In the genomic region with DNA sequence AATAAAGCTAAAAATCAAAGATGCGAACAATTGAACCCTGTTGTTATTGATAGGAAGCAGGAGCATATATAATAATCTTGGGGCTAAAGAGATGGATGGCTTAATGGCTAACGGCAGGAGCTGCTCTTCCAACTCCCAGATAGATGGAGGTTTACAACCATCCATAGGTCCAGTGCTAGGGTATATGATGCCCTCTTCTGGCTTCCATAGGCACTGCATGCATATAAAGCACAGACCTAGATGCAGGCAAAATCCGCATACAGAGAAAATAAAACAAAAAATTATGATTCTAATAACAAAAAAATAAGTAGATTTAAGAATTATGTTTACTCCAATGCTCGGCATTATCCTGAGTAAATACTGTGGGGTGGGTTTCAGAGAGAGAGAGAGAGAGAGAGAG, we compare ENCODE assay signal across 9 mouse cellular contexts. TPM values are rescaled to one million over a fixed set of nuclear protein-coding genes. Genes with fewer than 3 reads are reported as not detected.
DNase-seq lines count a peak whose midpoint lies in the region; ATAC-seq and TF ChIP-seq lines count a peak whose summit lies in the region.
"Had no signal": no experiment of that assay in that cellular context is flagged by ENCODE, and none has a peak within 500 bp of the region (broad histone marks: within the 10 kb centered on the region; RNA-seq: fewer than 3 reads in every experiment).

No protein-coding gene starts in this region.

- ATAC-seq in hindbrain, embryonic 11.5 days (ENCODE audit: low FRiP score), result no peak
- ATAC-seq in hindbrain, embryonic 12.5 days (ENCODE audit: low FRiP score), result no peak
- peak; percentile 57; the same call in 1 of the 2 replicates for ATAC-seq in liver, embryonic 14.5 days (ENCODE audit: insufficient read depth)

- H3K27me3 ChIP-seq in hindbrain, embryonic 11.5 days (ENCODE audit: control insufficient read depth, insufficient read depth, low read length), result no peaks in the 10 kb centered on the region
- H3K27me3 ChIP-seq in hindbrain, embryonic 12.5 days, result no peaks in the 10 kb centered on the region
- no peaks in the 10 kb centered on the region for H3K27me3 ChIP-seq in liver, embryonic 14.5 days (ENCODE audit: control insufficient read depth, insufficient read depth, low read length)
- H3K27me3 ChIP-seq: neural tube, embryonic 12.5 days had no signal

- no peaks in the 10 kb centered on the region for H3K9me3 ChIP-seq in hindbrain, embryonic 11.5 days (ENCODE audit: control insufficient read depth, low read length)
- H3K9me3 ChIP-seq in hindbrain, embryonic 12.5 days (replicated peaks), result no peaks in the 10 kb centered on the region
- no peaks in the 10 kb centered on the region for H3K9me3 ChIP-seq in liver, embryonic 14.5 days (ENCODE audit: control insufficient read depth, low read length)
- H3K9me3 ChIP-seq: neural tube, embryonic 12.5 days had no signal

- TF ChIP-seq CTCF in liver, embryonic 14.5 days (IDR thresholded peaks at IDR 0.05; ENCODE audit: low read depth), result peak; percentile 76

- H3K27ac ChIP-seq in hindbrain, embryonic 11.5 days (ENCODE audit: low read depth, low read length), result no peak overlapping the region
- no peak overlapping the region for H3K27ac ChIP-seq in hindbrain, embryonic 12.5 days
- H3K27ac ChIP-seq in liver, embryonic 14.5 days, result no peak overlapping the region
- H3K27ac ChIP-seq: neural tube, embryonic 12.5 days had no signal

- H3K4me3 ChIP-seq in hindbrain, embryonic 11.5 days (ENCODE audit: low read depth, low read length), result no peak overlapping the region
- no peak overlapping the region for H3K4me3 ChIP-seq in hindbrain, embryonic 12.5 days
- no peak overlapping the region for H3K4me3 ChIP-seq in liver, embryonic 14.5 days (ENCODE audit: insufficient read depth in 1 of 2, low read depth in 2 of 2, low read length in 2 of 2)
- H3K4me3 ChIP-seq: neural tube, embryonic 12.5 days had no signal

- no peaks in the 10 kb centered on the region for H3K36me3 ChIP-seq in hindbrain, embryonic 11.5 days (ENCODE audit: control insufficient read depth, insufficient read depth, low read length)
- H3K36me3 ChIP-seq in hindbrain, embryonic 12.5 days, result peaks cover 52% of the 10 kb centered on the region
- H3K36me3 ChIP-seq in liver, embryonic 14.5 days (replicated peaks; ENCODE audit: control insufficient read depth, insufficient read depth, low read depth), result no peaks in the 10 kb centered on the region

- no peak overlapping the region for H3K9ac ChIP-seq in hindbrain, embryonic 11.5 days (ENCODE audit: low read depth, low read length)
- no peak overlapping the region for H3K9ac ChIP-seq in hindbrain, embryonic 12.5 days
- no peak overlapping the region for H3K9ac ChIP-seq in liver, embryonic 14.5 days (replicated peaks)
- H3K9ac ChIP-seq: neural tube, embryonic 12.5 days had no signal

- peak; percentile 52 for DNase-seq in hindbrain, embryonic 11.5 days (ENCODE audit: low spot score)
- DNase-seq in right cerebral cortex, postnatal 14 days, result peak; percentile 28
- DNase-seq in right cerebral cortex, postnatal 25 days, result no peak
- DNase-seq in cerebellum, adult 8-10 months, result peak; percentile 11
- DNase-seq in liver, embryonic 14.5 days (ENCODE audit: low read depth in 3 of 3, low spot score in 3 of 3), result peak in 2 of 3 experiments; percentile 4 to 9
- no peak for DNase-seq in urinary bladder, adult 2 months (ENCODE audit: low spot score)
- DNase-seq in gastrocnemius, postnatal 25 days, result no peak

- H3K4me1 ChIP-seq in hindbrain, embryonic 11.5 days (replicated peaks; ENCODE audit: control insufficient read depth, insufficient read depth, low read length), result no peaks in the 10 kb centered on the region
- no peaks in the 10 kb centered on the region for H3K4me1 ChIP-seq in hindbrain, embryonic 12.5 days
- no peaks in the 10 kb centered on the region for H3K4me1 ChIP-seq in liver, embryonic 14.5 days (replicated peaks; ENCODE audit: control insufficient read depth in 2 of 2, insufficient read depth in 2 of 2, low read length in 1 of 2)
- H3K4me1 ChIP-seq: neural tube, embryonic 12.5 days had no signal

- 84% methylated on average over 4 of the region's 4 CpGs for WGBS in hindbrain, embryonic 11.5 days
- 81% methylated on average over 4 of the region's 4 CpGs for WGBS in hindbrain, embryonic 12.5 days
- WGBS in liver, embryonic 14.5 days (ENCODE audit: insufficient replicate concordance), result 58% methylated on average over 4 of the region's 4 CpGs

- H3K4me2 ChIP-seq in hindbrain, embryonic 11.5 days (replicated peaks; ENCODE audit: low read depth, low read length), result no peak overlapping the region
- H3K4me2 ChIP-seq in hindbrain, embryonic 12.5 days (replicated peaks), result no peak overlapping the region
- no peak overlapping the region for H3K4me2 ChIP-seq in liver, embryonic 14.5 days (ENCODE audit: low read depth)
- H3K4me2 ChIP-seq: neural tube, embryonic 12.5 days had no signal

- no peak for TF ChIP-seq EP300 in liver, embryonic 14.5 days (IDR thresholded peaks at IDR 0.05; ENCODE audit: low read depth)

RNA-seq across cellular contexts. Expression of gene Mccc1, which starts 27.5 kb away (rescaled TPM):
- 31.3 and 35.7 TPM in 2 replicates for polyA plus RNA-seq in hindbrain, embryonic 11.5 days (2014; fragmentation: Nextera tagmentation; extraction: Ambion mirVana)
- polyA plus RNA-seq in hindbrain, embryonic 12.5 days (2016; fragmentation: Nextera tagmentation; extraction: Ambion mirVana), result 33.2 and 38.2 TPM in 2 replicates
- polyA plus RNA-seq in liver, embryonic 14.5 days (2012; rRNA removed), result 4.5 and 7.4 TPM in 2 replicates
- 10.8 and 11.9 TPM in 2 replicates for polyA plus RNA-seq in liver, embryonic 14.5 days (2014; fragmentation: Nextera tagmentation; extraction: Ambion mirVana)
- 22.6 and 23.4 TPM in 2 replicates for polyA plus RNA-seq in urinary bladder, adult 2 months (2012; rRNA removed)
- total RNA-seq in gastrocnemius, postnatal 25 days (2021), result 10 to 100 TPM; 33.0 to 37.0 TPM

RNA-seq across cellular contexts. Expression of gene Dcun1d1, which starts 35.7 kb away (rescaled TPM):
- polyA plus RNA-seq in hindbrain, embryonic 11.5 days (2014; fragmentation: Nextera tagmentation; extraction: Ambion mirVana), result 107 and 112 TPM in 2 replicates
- polyA plus RNA-seq in hindbrain, embryonic 12.5 days (2016; fragmentation: Nextera tagmentation; extraction: Ambion mirVana), result 95.3 and 95.4 TPM in 2 replicates
- 13.4 and 31.3 TPM in 2 replicates for polyA plus RNA-seq in liver, embryonic 14.5 days (2012; rRNA removed)
- polyA plus RNA-seq in liver, embryonic 14.5 days (2014; fragmentation: Nextera tagmentation; extraction: Ambion mirVana), result 78.6 and 84.8 TPM in 2 replicates
- polyA plus RNA-seq in urinary bladder, adult 2 months (2012; rRNA removed), result 32.4 and 39.5 TPM in 2 replicates
- total RNA-seq in gastrocnemius, postnatal 25 days (2021), result 10 to 100 TPM; 72.4 to 77.8 TPM

Comparison
In these comparisons a context has a peak if more than half of its experiments do, and no peak if none do; other contexts are left out.
1. DNase-seq: peak in hindbrain, embryonic 11.5 days (single experiment), right cerebral cortex, postnatal 14 days (single experiment), cerebellum, adult 8-10 months (single experiment) and liver, embryonic 14.5 days (2 of 3); none in right cerebral cortex, postnatal 25 days (single experiment), urinary bladder, adult 2 months (single experiment) and gastrocnemius, postnatal 25 days (single experiment).